Mouse (Mus musculus) monocyte, adult 5-6 weeks (primary cell): ENCODE results near the gene Cdk17. TPM values are rescaled to one million over a fixed set of nuclear protein-coding genes. Genes with fewer than 3 reads are reported as not detected.

Experiments
- ATAC-seq: fragments of 153-309, 156-312 bp; replicated peaks from 2 replicates; pipeline ENCODE4 v1.8.0; 2017; ENCODE audit warnings: mild to moderate bottlenecking; ENCODE audit not compliant: low TSS enrichment, insufficient number of reproducible peaks, severe bottlenecking, poor library complexity, low FRiP score
- total RNA-seq: library from RNA; stranded (forward); fragments of 200-1000, 200-491, 200-594 nt; gene quantifications from 3 replicates; pipeline ENCODE4 v1.2.3, GENCODE M21; 2017

The Cdk17 gene
- total RNA-seq, 1 experiment from 2014 or later: 103 TPM

- ATAC-seq: no peak
Measured at GRCm38 (mm10) chr10:93205287-93205956, 44.7 kb downstream of the Cdk17 start.

- ATAC-seq: no peak
Measured at GRCm38 (mm10) chr10:93207176-93207575, 46.5 kb downstream of the Cdk17 start.

GRCm38 (mm10) chr10:93212699-93213098, 52.0 kb downstream of the Cdk17 start:
- ATAC-seq: no peak

- ATAC-seq: no peak
Measured at GRCm38 (mm10) chr10:93213339-93213738, 52.7 kb downstream of the Cdk17 start.

- no peak for ATAC-seq
Measured at GRCm38 (mm10) chr10:93214251-93214650, 53.6 kb downstream of the Cdk17 start.

GRCm38 (mm10) chr10:93215051-93215763, 54.5 kb downstream of the Cdk17 start:
- ATAC-seq: no peak

GRCm38 (mm10) chr10:93225751-93226150, 65.1 kb downstream of the Cdk17 start:
- ATAC-seq: 0 out of 2 replicates have a peak, but pooled peaks have one; percentile 40

- no peak for ATAC-seq
Measured at GRCm38 (mm10) chr10:93227921-93228320, 67.2 kb downstream of the Cdk17 start.

GRCm38 (mm10) chr10:93228401-93229007, 67.8 kb downstream of the Cdk17 start:
- no peak for ATAC-seq

GRCm38 (mm10) chr10:93231490-93231889, 70.8 kb downstream of the Cdk17 start:
- no peak for ATAC-seq

GRCm38 (mm10) chr10:93231893-93232292, 71.2 kb downstream of the Cdk17 start:
- ATAC-seq: no peak

- ATAC-seq: no peak
Measured at GRCm38 (mm10) chr10:93233665-93234194, 73.1 kb downstream of the Cdk17 start.

GRCm38 (mm10) chr10:93234692-93235091, 74.0 kb downstream of the Cdk17 start:
- ATAC-seq: no peak

- ATAC-seq: no peak
Measured at GRCm38 (mm10) chr10:93239201-93239806, 78.6 kb downstream of the Cdk17 start.

- peak; percentile 86 for ATAC-seq
Measured at GRCm38 (mm10) chr10:93242208-93242607, 81.5 kb downstream of the Cdk17 start.

- no peak for ATAC-seq
Measured at GRCm38 (mm10) chr10:93242861-93243260, 82.2 kb downstream of the Cdk17 start.

GRCm38 (mm10) chr10:93244209-93244705, 83.6 kb downstream of the Cdk17 start:
- no peak for ATAC-seq

GRCm38 (mm10) chr10:93246185-93246920, 85.7 kb downstream of the Cdk17 start:
- no peak for ATAC-seq
